Mouse (Mus musculus): ENCODE results near the gene Enpp5. TPM values are rescaled to one million over a fixed set of nuclear protein-coding genes. Genes with fewer than 3 reads are reported as not detected.

Gene Enpp5
- polyA plus RNA-seq, 1 experiment from 2014 or later: 35.2 TPM

GRCm38 (mm10) chr17:44061289-44061890, 17.2 kb upstream of the Enpp5 start:
- no peak overlapping the region for H3K27ac ChIP-seq
- H3K9ac ChIP-seq: no peak overlapping the region
- H3K27me3 ChIP-seq: no peaks in the 10 kb centered on the region
- H3K4me1 ChIP-seq: no peaks in the 10 kb centered on the region
- no peaks in the 10 kb centered on the region for H3K36me3 ChIP-seq (ENCODE audit: poor library complexity, severe bottlenecking)
- H3K9me3 ChIP-seq (replicated peaks): no peaks in the 10 kb centered on the region
- no peak overlapping the region for H3K4me3 ChIP-seq
- WGBS: 81% methylated on average over 5 of the region's 5 CpGs
- no peak for ATAC-seq
- H3K4me2 ChIP-seq: no peak overlapping the region

GRCm38 (mm10) chr17:44068876-44069275, 9.7 kb upstream of the Enpp5 start:
- Histone ChIP-seq H3K9me3 (replicated peaks) (no peaks in the 10 kb centered on the region), H3K27ac (no peak overlapping the region), H3K4me3 (no peak overlapping the region), H3K4me2 (no peak overlapping the region), H3K27me3 (no peaks in the 10 kb centered on the region), H3K36me3 (ENCODE audit: poor library complexity, severe bottlenecking) (no peaks in the 10 kb centered on the region), H3K9ac (no peak overlapping the region), H3K4me1 (no peaks in the 10 kb centered on the region)
- no peak for ATAC-seq
- 79% methylated on average over 6 of the region's 6 CpGs for WGBS

- no peak for ATAC-seq
- Histone ChIP-seq H3K9me3 (replicated peaks) (no peaks in the 10 kb centered on the region), H3K36me3 (ENCODE audit: poor library complexity, severe bottlenecking) (no peaks in the 10 kb centered on the region), H3K27me3 (no peaks in the 10 kb centered on the region), H3K4me3 (no peak overlapping the region), H3K9ac (no peak overlapping the region), H3K4me2 (no peak overlapping the region), H3K4me1 (no peaks in the 10 kb centered on the region), H3K27ac (no peak overlapping the region)
Observed at GRCm38 (mm10) chr17:44071680-44072079, 6.9 kb upstream of the Enpp5 start.

- Histone ChIP-seq H3K4me2 (no peak overlapping the region), H3K9me3 (replicated peaks) (no peaks in the 10 kb centered on the region), H3K36me3 (ENCODE audit: poor library complexity, severe bottlenecking) (no peaks in the 10 kb centered on the region), H3K27ac (no peak overlapping the region), H3K27me3 (no peaks in the 10 kb centered on the region), H3K4me3 (no peak overlapping the region), H3K9ac (no peak overlapping the region), H3K4me1 (peaks cover 6% of the 10 kb centered on the region)
- ATAC-seq: no peak
- 88% methylated on average over 3 of the region's 3 CpGs for WGBS
Observed at GRCm38 (mm10) chr17:44075601-44076000, 3.0 kb upstream of the Enpp5 start.

GRCm38 (mm10) chr17:44076051-44076680, 2.4 kb upstream of the Enpp5 start:
- ATAC-seq: no peak
- peaks cover 6% of the 10 kb centered on the region for H3K4me1 ChIP-seq
- H3K4me3 ChIP-seq: no peak overlapping the region
- no peaks in the 10 kb centered on the region for H3K9me3 ChIP-seq (replicated peaks)
- no peak overlapping the region for H3K27ac ChIP-seq
- peaks cover 4% of the 10 kb centered on the region for H3K36me3 ChIP-seq (ENCODE audit: poor library complexity, severe bottlenecking)
- no peak overlapping the region for H3K9ac ChIP-seq
- H3K27me3 ChIP-seq: no peaks in the 10 kb centered on the region
- 56% methylated on average over 6 of the region's 6 CpGs for WGBS
- H3K4me2 ChIP-seq: no peak overlapping the region

GRCm38 (mm10) chr17:44077146-44077842, 1.3 kb upstream of the Enpp5 start:
- H3K4me3 ChIP-seq: no peak overlapping the region
- 81% methylated on average over 12 of the region's 12 CpGs for WGBS

GRCm38 (mm10) chr17:44077843-44078160, 811 bp upstream of the Enpp5 start:
- Histone ChIP-seq H3K27ac (no peak overlapping the region), H3K27me3 (no peaks in the 10 kb centered on the region), H3K4me2 (no peak overlapping the region), H3K9ac (no peak overlapping the region), H3K4me3 (no peak overlapping the region), H3K4me1 (peaks cover 6% of the 10 kb centered on the region), H3K36me3 (ENCODE audit: poor library complexity, severe bottlenecking) (peaks cover 20% of the 10 kb centered on the region), H3K9me3 (replicated peaks) (no peaks in the 10 kb centered on the region)
- no peak for ATAC-seq
- 59% methylated on average over 2 of the region's 2 CpGs for WGBS

More at GRCm38 (mm10) chr17:44077146-44077842, 1.3 kb upstream of the Enpp5 start:
- H3K27ac ChIP-seq: no peak overlapping the region
- H3K4me1 ChIP-seq: peaks cover 6% of the 10 kb centered on the region
- no peak for ATAC-seq
- H3K9me3 ChIP-seq (replicated peaks): no peaks in the 10 kb centered on the region
- H3K9ac ChIP-seq: no peak overlapping the region
- H3K36me3 ChIP-seq (ENCODE audit: poor library complexity, severe bottlenecking): peaks cover 16% of the 10 kb centered on the region
- H3K4me2 ChIP-seq: no peak overlapping the region
- no peaks in the 10 kb centered on the region for H3K27me3 ChIP-seq

GRCm38 (mm10) chr17:44083156-44083555, 4.5 kb downstream of the Enpp5 start:
- H3K4me1 ChIP-seq: peaks cover 6% of the 10 kb centered on the region
- H3K9me3 ChIP-seq (replicated peaks): no peaks in the 10 kb centered on the region
- H3K4me3 ChIP-seq: no peak overlapping the region
- peaks cover 41% of the 10 kb centered on the region for H3K36me3 ChIP-seq (ENCODE audit: poor library complexity, severe bottlenecking)
- ATAC-seq: no peak
- no peaks in the 10 kb centered on the region for H3K27me3 ChIP-seq
- no peak overlapping the region for H3K9ac ChIP-seq
- 94% methylated on average over 4 of the region's 4 CpGs for WGBS
- H3K27ac ChIP-seq: no peak overlapping the region
- H3K4me2 ChIP-seq: no peak overlapping the region

- WGBS: 98% methylated on average over 3 of the region's 3 CpGs
- no peak overlapping the region for H3K9ac ChIP-seq
- ATAC-seq: no peak
- H3K36me3 ChIP-seq (ENCODE audit: poor library complexity, severe bottlenecking): peaks cover 17% of the 10 kb centered on the region
- H3K4me1 ChIP-seq: no peaks in the 10 kb centered on the region
- H3K27me3 ChIP-seq: no peaks in the 10 kb centered on the region
- no peaks in the 10 kb centered on the region for H3K9me3 ChIP-seq (replicated peaks)
- H3K27ac ChIP-seq: no peak overlapping the region
- H3K4me2 ChIP-seq: no peak overlapping the region
- H3K4me3 ChIP-seq: no peak overlapping the region
Observed at GRCm38 (mm10) chr17:44088226-44088625, 9.6 kb downstream of the Enpp5 start.

- Histone ChIP-seq H3K27me3 (no peaks in the 10 kb centered on the region), H3K4me2 (no peak overlapping the region), H3K36me3 (ENCODE audit: poor library complexity, severe bottlenecking) (no peaks in the 10 kb centered on the region), H3K4me3 (no peak overlapping the region), H3K9me3 (replicated peaks) (no peaks in the 10 kb centered on the region), H3K27ac (no peak overlapping the region), H3K4me1 (no peaks in the 10 kb centered on the region), H3K9ac (no peak overlapping the region)
- ATAC-seq: no peak
- WGBS: 88% methylated on average over 2 of the region's 2 CpGs
Observed at GRCm38 (mm10) chr17:44090916-44091315, 12.3 kb downstream of the Enpp5 start.

GRCm38 (mm10) chr17:44091512-44091911, 12.9 kb downstream of the Enpp5 start:
- H3K36me3 ChIP-seq (ENCODE audit: poor library complexity, severe bottlenecking): no peaks in the 10 kb centered on the region
- H3K4me1 ChIP-seq: no peaks in the 10 kb centered on the region
- H3K9ac ChIP-seq: no peak overlapping the region
- no peaks in the 10 kb centered on the region for H3K9me3 ChIP-seq (replicated peaks)
- WGBS: 52% methylated on average over 2 of the region's 2 CpGs
- no peak for ATAC-seq
- no peak overlapping the region for H3K4me2 ChIP-seq
- no peaks in the 10 kb centered on the region for H3K27me3 ChIP-seq
- H3K27ac ChIP-seq: no peak overlapping the region
- no peak overlapping the region for H3K4me3 ChIP-seq

GRCm38 (mm10) chr17:44100486-44100885, 21.9 kb downstream of the Enpp5 start:
- WGBS: 79% methylated on average over 4 of the region's 4 CpGs
- Histone ChIP-seq H3K9me3 (replicated peaks) (no peaks in the 10 kb centered on the region), H3K4me3 (no peak overlapping the region), H3K27me3 (no peaks in the 10 kb centered on the region), H3K36me3 (ENCODE audit: poor library complexity, severe bottlenecking) (no peaks in the 10 kb centered on the region), H3K4me2 (no peak overlapping the region), H3K9ac (no peak overlapping the region), H3K27ac (no peak overlapping the region), H3K4me1 (peaks cover 6% of the 10 kb centered on the region)
- no peak for ATAC-seq

Data from forebrain, embryonic 13.5 days (tissue).